Mouse (Mus musculus) c-Kit-positive CD71-negative TER-119-negative erythroid progenitor cells, embryonic 14.5 days (primary cell): ENCODE results near the gene Chil3.
"Not testable (repeated sequence)": the region's sequence is repeated elsewhere in the genome, so short reads cannot be mapped to it uniquely, and the experiment has no call there.

Experiments
- DNase-seq: peaks from one replicate; pipeline ENCODE4 v3.0.0-alpha.2; 2013; ENCODE audit warnings: low read depth

Chil3 gene

GRCm38 (mm10) chr3:106167464-106167863 lies at the start of gene Chil3:
Chil3 (minus strand) TSS chr3:106167564.
- DNase-seq: no peak

DNA sequence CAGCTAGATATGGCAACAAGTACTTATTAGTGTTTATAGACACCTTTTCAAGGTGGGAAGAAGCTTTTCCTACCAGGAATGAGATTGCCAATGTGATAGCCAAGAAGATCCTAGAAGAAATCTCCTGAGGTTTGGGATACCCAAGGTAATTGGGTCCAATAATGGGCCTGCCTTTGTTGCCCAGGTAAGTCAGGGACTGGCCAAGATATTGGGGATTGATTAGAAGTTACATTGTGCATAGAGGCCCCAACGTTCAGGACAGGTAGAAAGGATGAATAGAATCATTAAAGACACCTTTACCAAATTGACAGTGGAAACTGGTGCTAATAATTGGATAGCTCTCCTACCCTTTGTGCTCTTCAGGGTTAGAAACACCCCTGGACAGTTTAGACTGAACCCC lies 30.7 kb upstream of the Chil3 start:
- not testable (repeated sequence) for DNase-seq

DNA sequence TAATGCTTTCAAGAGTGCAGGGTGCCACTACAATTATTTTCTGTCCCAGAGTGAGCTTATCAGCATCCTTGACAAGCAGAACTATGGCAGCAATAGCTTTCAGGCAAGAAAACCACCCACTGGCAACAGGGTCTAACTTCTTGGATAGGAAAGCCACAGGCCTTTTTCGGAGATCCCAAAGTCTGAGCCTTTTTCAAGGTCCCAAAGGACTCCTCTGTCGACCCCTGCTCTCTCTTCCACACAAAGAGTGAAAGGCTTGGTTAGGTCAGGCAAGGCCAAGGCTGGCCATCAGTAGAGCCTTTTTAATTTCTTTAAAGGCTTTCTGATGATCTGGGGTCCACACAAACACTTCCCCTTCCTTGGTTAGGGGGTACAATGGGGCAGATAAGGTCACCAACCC lies 29.9 kb upstream of the Chil3 start:
- not testable (repeated sequence) for DNase-seq

DNA sequence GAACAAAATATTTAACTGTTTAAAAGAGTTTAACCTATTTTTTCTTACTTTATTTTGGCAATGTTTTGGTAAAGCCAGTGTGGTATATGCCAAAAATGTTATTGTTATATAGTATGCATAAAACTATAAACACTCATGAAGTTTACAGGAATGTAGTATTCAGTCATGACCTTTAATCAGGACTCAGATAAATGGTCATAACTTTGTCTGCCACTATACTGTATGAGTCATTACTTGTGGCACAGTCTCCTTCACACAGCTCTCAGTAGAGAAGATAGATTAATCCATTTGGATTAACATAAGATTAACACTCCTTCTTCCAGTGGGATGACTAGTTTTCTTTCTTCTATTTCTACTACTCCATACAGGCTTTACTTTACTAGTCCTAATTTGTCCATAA lies 28.9 kb upstream of the Chil3 start:
- no peak for DNase-seq

- no peak for DNase-seq
Observed at GRCm38 (mm10) chr3:106195486-106195885, 28.1 kb upstream of the Chil3 start.

DNA sequence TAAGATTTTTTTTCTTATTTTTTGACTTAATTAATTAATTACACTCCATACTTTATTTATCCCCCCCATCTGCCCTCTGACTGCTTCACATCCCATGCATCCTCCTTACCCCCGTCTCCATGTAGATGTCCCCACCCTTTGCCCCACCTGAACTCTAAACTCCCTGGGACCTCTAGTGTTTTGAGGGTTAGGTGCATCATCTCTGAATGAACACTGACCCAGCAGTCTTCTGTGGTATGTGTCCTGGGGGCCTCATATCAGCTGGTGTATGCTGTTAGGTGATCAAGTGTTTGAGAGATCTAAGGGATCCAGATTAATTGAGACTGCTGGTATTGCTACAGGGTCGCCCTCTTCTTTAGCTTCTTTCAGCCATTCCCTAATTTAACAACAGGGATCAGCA lies 20.6 kb upstream of the Chil3 start:
- DNase-seq: no peak

- no peak for DNase-seq
Observed at GRCm38 (mm10) chr3:106177509-106178189, 10.3 kb upstream of the Chil3 start.

GRCm38 (mm10) chr3:106174971-106175370 lies 7.6 kb upstream of the Chil3 start:
- DNase-seq: not testable (repeated sequence)

DNA sequence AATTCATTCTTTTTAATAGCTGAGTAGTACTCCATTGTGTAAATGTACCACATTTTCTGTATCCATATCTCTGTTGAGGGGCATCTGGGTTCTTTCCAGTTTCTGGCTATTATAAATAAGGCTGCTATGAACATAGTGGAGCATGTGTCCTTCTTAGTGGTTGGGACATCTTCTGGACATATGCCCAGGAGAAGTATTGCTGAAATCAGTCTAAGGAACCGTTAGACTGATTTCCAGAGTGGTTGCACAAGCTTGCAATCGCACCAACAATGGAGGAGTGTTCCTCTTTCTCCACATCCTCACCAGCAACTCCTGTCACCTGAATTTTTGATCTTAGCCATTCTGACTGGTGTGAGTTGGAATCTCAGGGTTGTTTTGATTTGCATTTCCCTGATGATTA lies 5.1 kb upstream of the Chil3 start:
- not testable (repeated sequence) for DNase-seq

- no peak for DNase-seq
Observed at GRCm38 (mm10) chr3:106171135-106171731, 3.9 kb upstream of the Chil3 start.

DNA sequence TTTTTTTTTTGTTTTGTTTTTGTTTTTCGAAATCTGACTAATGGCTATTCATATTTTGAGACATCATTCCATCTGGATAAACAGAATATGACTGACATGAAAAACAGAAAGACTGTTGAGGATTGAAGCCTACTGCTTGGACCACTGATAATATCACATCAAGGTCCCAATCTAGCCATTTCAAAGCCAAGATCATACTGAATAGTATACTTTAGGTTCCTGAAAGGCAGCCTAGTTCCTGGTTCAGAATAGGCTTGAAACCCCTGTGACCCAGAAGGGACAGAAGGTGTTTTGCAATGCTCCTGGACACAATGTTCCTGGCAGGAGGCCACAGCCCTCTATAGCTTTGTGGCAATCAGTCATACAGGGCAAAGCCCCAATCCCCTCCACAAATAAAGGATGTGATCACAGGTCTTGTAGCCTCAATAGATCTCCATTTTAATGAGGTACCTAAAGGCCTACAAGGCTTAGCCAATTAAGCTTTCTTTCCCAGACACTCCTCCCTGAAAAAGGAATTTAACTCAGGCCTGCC lies 3.2 kb upstream of the Chil3 start:
- DNase-seq: no peak

GRCm38 (mm10) chr3:106154413-106154812 lies 13.0 kb downstream of the Chil3 start:
- no peak for DNase-seq

DNA sequence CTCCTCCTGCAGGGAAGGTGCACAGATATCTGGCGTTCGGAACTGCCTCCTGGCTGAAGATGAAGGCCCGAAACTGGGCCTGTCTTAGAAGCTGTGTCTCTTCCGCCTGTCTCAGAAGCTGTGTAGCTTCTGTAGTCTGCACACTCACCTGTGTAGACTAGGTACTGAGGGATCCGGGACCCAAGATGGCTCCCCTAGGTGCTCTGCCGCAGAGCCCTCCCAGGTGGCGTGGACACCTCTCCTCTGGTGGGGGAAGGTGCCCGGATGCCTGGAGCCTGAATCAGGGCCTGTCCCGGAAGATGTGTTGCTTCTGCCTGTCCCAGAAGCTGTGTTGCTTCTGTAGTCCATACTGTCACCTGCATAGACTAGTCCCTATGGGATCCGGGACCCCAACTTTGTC lies 23.3 kb downstream of the Chil3 start:
- DNase-seq: no peak

GRCm38 (mm10) chr3:106131690-106132089 lies 35.7 kb downstream of the Chil3 start:
- DNase-seq: no peak

- DNase-seq: no peak
Observed at GRCm38 (mm10) chr3:106128807-106129493, 38.4 kb downstream of the Chil3 start.

DNA sequence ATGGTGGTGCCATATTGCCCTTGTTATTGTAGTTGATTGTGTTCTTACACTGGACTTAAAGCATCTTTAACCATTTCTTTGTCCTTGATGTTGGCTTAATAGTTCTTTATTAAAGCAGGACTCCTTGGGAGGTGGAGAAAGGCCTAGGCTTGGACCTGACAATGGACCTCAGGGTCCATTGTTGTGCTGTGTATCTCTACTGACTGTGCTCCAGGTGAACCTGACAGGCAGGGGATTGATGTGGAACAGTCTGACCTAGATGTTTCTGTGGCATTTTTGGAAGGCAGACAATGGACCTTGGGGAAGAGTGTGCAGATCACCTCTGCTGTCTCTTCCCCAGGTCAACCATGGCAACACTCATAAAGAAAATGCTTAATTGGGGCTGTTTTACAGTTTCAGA lies 40.4 kb downstream of the Chil3 start:
- DNase-seq: no peak

GRCm38 (mm10) chr3:106112929-106113328 lies 54.4 kb downstream of the Chil3 start, which contains the start of gene Chia1:
Chia1 (plus strand) TSS chr3:106113229.
- DNase-seq: no peak
